In genomic region chr1:187997584-187998338, GRCm38 (mm10) we compare ENCODE assay signal across 9 mouse cellular contexts.
DNase-seq lines count a peak whose midpoint lies in the region; ATAC-seq and TF ChIP-seq lines count a peak whose summit lies in the region.
"Had no signal": no experiment of that assay in that cellular context is flagged by ENCODE, and none has a peak within 500 bp of the region (broad histone marks: within the 10 kb centered on the region; RNA-seq: fewer than 3 reads in every experiment).

No protein-coding gene starts in this region.

- 2% methylated on average over 39 of the region's 39 CpGs for WGBS in lung, adult 2 months
- 1% methylated on average over 39 of the region's 39 CpGs for WGBS in olfactory bulb, adult 2 months

- H3K4me3 ChIP-seq in lung, adult 2 months (replicated peaks; ENCODE audit: extremely low read depth, low read depth, low read length): no peak overlapping the region
- H3K4me3 ChIP-seq in olfactory bulb, adult 2 months (ENCODE audit: insufficient read depth, low read depth, low read length): peak overlapping the region; percentile 49

- H3K27ac ChIP-seq in olfactory bulb, adult 2 months (ENCODE audit: insufficient read depth, low read depth, low read length): no peak overlapping the region
- H3K27ac ChIP-seq: macrophage had no signal

- DNase-seq in ES-CJ7 (ENCODE audit: low read depth, low spot score): peak; percentile 56
- DNase-seq in cerebellum, adult 9-11 months: peak; percentile 68
- DNase-seq in frontal cortex, adult 2 months (ENCODE audit: extremely low spot score in 1 of 2, low spot score in 1 of 2): peak; percentile 42 to 61
- peak; percentile 34 for DNase-seq in layer of hippocampus, adult 9-11 months
- peak; percentile 28 for DNase-seq in lung, adult 2 months
- peak; percentile 3 to 40 for DNase-seq in urinary bladder, postnatal 36 days (ENCODE audit: low spot score in 2 of 2)

- peak; percentile 96 to 97 for ATAC-seq in hematopoietic stem cell, adult 5-6 weeks (replicated peaks in 1 of 2; ENCODE audit: insufficient read depth in 1 of 2, low FRiP score in 2 of 2, low TSS enrichment in 1 of 2, low read depth in 1 of 2, poor library complexity in 2 of 2, severe bottlenecking in 2 of 2)

- H3K4me1 ChIP-seq in lung, adult 2 months (ENCODE audit: control insufficient read depth, insufficient read depth, low read length): no peaks in the 10 kb centered on the region
- peaks cover 7% of the 10 kb centered on the region; the same call in 1 of the 2 replicates for H3K4me1 ChIP-seq in olfactory bulb, adult 2 months (ENCODE audit: control insufficient read depth, insufficient read depth, low read length)

- no peak for TF ChIP-seq POLR2A in lung, adult 2 months (IDR thresholded peaks at IDR 0.05; ENCODE audit: borderline replicate concordance, extremely low read depth, low read depth, low read length)
- TF ChIP-seq POLR2A in olfactory bulb, adult 2 months (IDR thresholded peaks at IDR 0.05; ENCODE audit: insufficient read depth, low read depth, low read length): no peak

- no peak for TF ChIP-seq CTCF in lung, adult 2 months (IDR thresholded peaks at IDR 0.05; ENCODE audit: insufficient read depth, low read length)
- no peak for TF ChIP-seq CTCF in olfactory bulb, adult 2 months (IDR thresholded peaks at IDR 0.05; ENCODE audit: insufficient read depth, low read depth, low read length)
